Mouse (Mus musculus) heart, adult 2 months (tissue): ENCODE measurements at regions not wholly inside any gene's neighbourhood (a gene's known extent, or its start where the extent isn't known, plus 50 kb on each side); places are given as distances from the start of the nearest gene placed in this dataset.
"Not testable (repeated sequence)": the region's sequence is repeated elsewhere in the genome, so short reads cannot be mapped to it uniquely, and the experiment has no call there.

Source experiments
- DNase-seq, 2 experiments: peaks; one replicate each; pipeline ENCODE4 v3.0.0; 2021
- H3K27ac ChIP-seq: fragments of 200-600 bp; 2 replicates; pipeline ENCODE4 v1.8.1; 2022
- H3K27me3 ChIP-seq: fragments of 200-500 bp; 2 replicates; pipeline ENCODE4 v1.6.1; 2012; ENCODE audit warnings: mild to moderate bottlenecking, low read length, inconsistent platforms, mixed read lengths; ENCODE audit not compliant: control insufficient read depth, insufficient read depth
- H3K36me3 ChIP-seq: fragments of 200-500 bp; 2 replicates; pipeline ENCODE4 v1.6.1; 2012; ENCODE audit warnings: low read length, inconsistent platforms; ENCODE audit not compliant: control insufficient read depth, insufficient read depth
- H3K4me1 ChIP-seq: fragments of 200-500 bp; 2 replicates; pipeline ENCODE4 v1.6.1; 2011; ENCODE audit warnings: low read length; ENCODE audit not compliant: control insufficient read depth, insufficient read depth
- H3K4me3 ChIP-seq: fragments of 200-600 bp; 2 replicates; pipeline ENCODE4 v1.8.1; 2022
- H3K79me2 ChIP-seq: fragments of 200-500 bp; replicated peaks from 2 replicates; pipeline ENCODE4 v1.6.1; 2012; ENCODE audit warnings: mild to moderate bottlenecking, inconsistent platforms, low read length, moderate library complexity, mixed read lengths; ENCODE audit not compliant: control insufficient read depth, insufficient read depth
- H3K9ac ChIP-seq: fragments of 200-500 bp; 2 replicates; pipeline ENCODE4 v1.6.1; 2012; ENCODE audit warnings: low read depth, mild to moderate bottlenecking, control low read depth, inconsistent platforms, low read length, mixed read lengths
- CTCF ChIP-seq: fragments of 200-600 bp; IDR thresholded peaks from 2 replicates; pipeline ENCODE4 v1.8.1; 2022; ENCODE audit warnings: antibody characterized with exemption, mild to moderate bottlenecking, moderate library complexity
- EP300 ChIP-seq: fragments of 200-500 bp; IDR thresholded peaks from 2 replicates; pipeline ENCODE4 v1.6.1; 2011; ENCODE audit warnings: low read depth, low read length, control low read depth; ENCODE audit not compliant: insufficient read depth
- POLR2A ChIP-seq: fragments of 200-500 bp; IDR thresholded peaks from 2 replicates; pipeline ENCODE4 v1.6.1; 2011; ENCODE audit warnings: mild to moderate bottlenecking, low read depth, low read length, control low read depth; ENCODE audit not compliant: insufficient read depth
- WGBS: fragments of 180-500 bp; shearing (Covaris S2); methylation state at CpG from one replicate; pipeline ENCODE4 v1.1.7; 2018; 5-methylcytosine and 5-hydroxymethylcytosine counted together
- intact Hi-C: fragments of 180-260 bp; cut with DNase I; formaldehyde crosslinking; loops from one replicate; pipeline ENCODE4 v1.15.1; 2025

- no peak overlapping the region for H3K27ac ChIP-seq
- intact Hi-C loops, result no loop called here
- H3K4me1 ChIP-seq, result no peaks in the 10 kb centered on the region
- H3K27me3 ChIP-seq, result no peaks in the 10 kb centered on the region
- H3K79me2 ChIP-seq, result no peaks in the 10 kb centered on the region
- H3K9ac ChIP-seq, result no peak overlapping the region
- no peak overlapping the region for H3K4me3 ChIP-seq
- TF ChIP-seq POLR2A, result no peak
- no peak for TF ChIP-seq EP300
- no peak for TF ChIP-seq CTCF
- no peak for DNase-seq
- no peaks in the 10 kb centered on the region for H3K36me3 ChIP-seq
Measured at GRCm38 (mm10) chr4:31331053-31331452, 632.8 kb upstream of the Map3k7 start.

- no peak overlapping the region for H3K27ac ChIP-seq
- H3K9ac ChIP-seq, result no peak overlapping the region
- DNase-seq, result no peak
- WGBS, result 72% methylated on average over 3 of the region's 3 CpGs
- no peaks in the 10 kb centered on the region for H3K36me3 ChIP-seq
- TF ChIP-seq POLR2A (no peak), EP300 (no peak), CTCF (no peak)
- H3K4me3 ChIP-seq, result no peak overlapping the region
- no peaks in the 10 kb centered on the region for H3K4me1 ChIP-seq
- no peaks in the 10 kb centered on the region for H3K79me2 ChIP-seq
- H3K27me3 ChIP-seq, result no peaks in the 10 kb centered on the region
- intact Hi-C loops, result no loop called here
Measured at GRCm38 (mm10) chr4:31335686-31336085, 628.2 kb upstream of the Map3k7 start.

DNA sequence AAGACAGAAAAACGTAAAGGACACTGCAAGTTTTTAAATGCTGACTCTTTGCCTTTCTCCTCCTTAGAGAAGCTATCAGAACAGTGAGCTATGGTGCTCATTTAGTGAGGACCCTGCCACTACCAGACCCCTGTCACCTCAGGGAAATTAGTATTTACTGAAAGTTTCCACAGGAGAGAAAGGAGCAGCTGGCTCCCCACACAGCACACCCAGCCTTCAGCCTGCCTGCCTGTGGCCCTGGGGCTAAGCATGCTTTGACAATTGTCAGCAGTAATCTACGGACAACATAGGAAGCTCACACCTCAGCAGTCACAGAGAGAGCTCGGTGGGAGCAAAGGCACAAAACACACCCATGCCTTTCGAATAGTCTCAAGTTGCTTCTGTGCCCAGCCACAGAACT lies 625.9 kb upstream of the Map3k7 start:
- Histone ChIP-seq H3K4me3 (no peak overlapping the region), H3K27ac (no peak overlapping the region), H3K27me3 (no peaks in the 10 kb centered on the region), H3K4me1 (no peaks in the 10 kb centered on the region), H3K9ac (no peak overlapping the region), H3K36me3 (no peaks in the 10 kb centered on the region), H3K79me2 (no peaks in the 10 kb centered on the region)
- TF ChIP-seq POLR2A (no peak), CTCF (no peak), EP300 (no peak)
- 69% methylated on average over 4 of the region's 4 CpGs for WGBS
- intact Hi-C loops, result no loop called here
- DNase-seq, result no peak

GRCm38 (mm10) chr4:31343312-31344248 lies 620.3 kb upstream of the Map3k7 start:
- Histone ChIP-seq H3K4me3 (no peak overlapping the region), H3K27me3 (no peaks in the 10 kb centered on the region), H3K36me3 (no peaks in the 10 kb centered on the region), H3K9ac (no peak overlapping the region), H3K27ac (no peak overlapping the region), H3K79me2 (no peaks in the 10 kb centered on the region), H3K4me1 (no peaks in the 10 kb centered on the region)
- intact Hi-C loops, result no loop called here
- TF ChIP-seq POLR2A (no peak), EP300 (no peak), CTCF (no peak)
- 77% methylated on average over 5 of the region's 5 CpGs for WGBS
- DNase-seq, result no peak

DNA sequence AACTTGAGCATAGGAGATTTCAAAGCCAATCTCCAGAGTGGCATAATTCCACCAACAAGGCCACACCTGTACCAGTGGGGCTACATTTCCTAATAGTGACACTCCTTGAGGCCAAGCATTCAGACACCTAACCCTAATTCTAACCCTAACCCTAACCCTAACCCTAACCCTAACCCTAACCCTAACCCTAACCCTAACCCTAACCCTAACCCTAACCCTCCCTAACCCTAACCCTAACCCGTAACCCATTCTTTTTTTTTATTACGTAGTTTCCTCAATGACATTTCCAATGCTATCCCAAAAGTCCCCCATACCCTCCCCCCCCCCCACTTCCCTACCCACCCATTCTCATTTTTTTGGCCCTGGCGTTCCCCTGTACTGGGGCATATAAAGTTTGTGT lies 609.9 kb upstream of the Map3k7 start:
- 91% methylated on average over 2 of the region's 3 CpGs for WGBS
- intact Hi-C loops, H3K4me1 ChIP-seq, H3K9ac ChIP-seq, H3K27me3 ChIP-seq, H3K27ac ChIP-seq, DNase-seq, H3K79me2 ChIP-seq, H3K36me3 ChIP-seq, H3K4me3 ChIP-seq: not testable (repeated sequence)

- no peak for DNase-seq
- no peaks in the 10 kb centered on the region for H3K36me3 ChIP-seq
- no peaks in the 10 kb centered on the region for H3K27me3 ChIP-seq
- intact Hi-C loops, result no loop called here
- H3K9ac ChIP-seq, result no peak overlapping the region
- WGBS, result 75% methylated on average over 2 of the region's 2 CpGs
- no peaks in the 10 kb centered on the region for H3K79me2 ChIP-seq
- no peak overlapping the region for H3K27ac ChIP-seq
- TF ChIP-seq POLR2A, result no peak
- no peak for TF ChIP-seq EP300
- no peak overlapping the region for H3K4me3 ChIP-seq
- H3K4me1 ChIP-seq, result no peaks in the 10 kb centered on the region
Measured at GRCm38 (mm10) chr4:31354953-31355352, 608.9 kb upstream of the Map3k7 start.
